Mouse (Mus musculus) lung, embryonic 14.5 days (tissue): ENCODE measurements around the gene Ninj2. TPM values are rescaled to one million over a fixed set of nuclear protein-coding genes. Genes with fewer than 3 reads are reported as not detected.

Experiments used
- ATAC-seq: fragments of 200-750 bp; cut with Nextera tagmentation; 2 replicates; pipeline ENCODE4 v1.8.0; 2017; ENCODE audit warnings: mild to moderate bottlenecking, moderate TSS enrichment, moderate library complexity; ENCODE audit not compliant: insufficient read depth
- DNase-seq: peaks from one replicate; pipeline ENCODE4 v3.0.0-alpha.2; 2015
- H3K27ac ChIP-seq: fragments of 300-500 bp; sonication (generic); 2 replicates; pipeline ENCODE4 v1.5.1; 2014; ENCODE audit warnings: low read depth, mild to moderate bottlenecking, moderate library complexity
- H3K27me3 ChIP-seq: fragments of 300-500 bp; sonication (generic); 2 replicates; pipeline ENCODE4 v1.6.1; 2014; ENCODE audit warnings: low read length, control low read depth; ENCODE audit not compliant: insufficient read depth
- H3K36me3 ChIP-seq: fragments of 300-500 bp; sonication (generic); 2 replicates; pipeline ENCODE4 v1.6.1; 2014; ENCODE audit warnings: control low read depth; ENCODE audit not compliant: insufficient read depth
- H3K4me1 ChIP-seq: fragments of 300-500 bp; sonication (generic); 2 replicates; pipeline ENCODE4 v1.6.1; 2014; ENCODE audit warnings: antibody characterized with exemption, control low read depth; ENCODE audit not compliant: insufficient read depth
- H3K4me2 ChIP-seq: fragments of 300-500 bp; sonication (generic); 2 replicates; pipeline ENCODE4 v1.6.1; 2014; ENCODE audit warnings: mild to moderate bottlenecking
- H3K4me3 ChIP-seq: fragments of 300-500 bp; sonication (generic); 2 replicates; pipeline ENCODE4 v1.5.1; 2014; ENCODE audit warnings: low read depth, low read length
- H3K9ac ChIP-seq: fragments of 300-500 bp; sonication (generic); 2 replicates; pipeline ENCODE4 v1.6.1; 2014
- H3K9me3 ChIP-seq: fragments of 300-500 bp; sonication (generic); 2 replicates; pipeline ENCODE4 v1.6.1; 2016; ENCODE audit warnings: low read depth, low read length, control low read depth
- CTCF ChIP-seq: IDR thresholded peaks from 2 replicates; pipeline ENCODE4 v1.5.1; 2016; ENCODE audit warnings: antibody characterized with exemption, low read depth
- WGBS: fragments of 180-500 bp; shearing (Covaris S2); extraction: QIAGEN DNeasy Blood & Tissue Kit; methylation state at CpG from one replicate; pipeline ENCODE4 v1.1.7; 2014; 5-methylcytosine and 5-hydroxymethylcytosine counted together
- polyA plus RNA-seq: library from polyadenylated mRNA; unstranded; fragments of >200 nt; fragmentation: Nextera tagmentation; extraction: Ambion mirVana; gene quantifications from 2 replicates; pipeline ENCODE4 v1.2.1, GENCODE M21; 2014

Ninj2 gene
- polyA plus RNA-seq, 1 experiment from 2014 or later, result 0.30 TPM

DNA sequence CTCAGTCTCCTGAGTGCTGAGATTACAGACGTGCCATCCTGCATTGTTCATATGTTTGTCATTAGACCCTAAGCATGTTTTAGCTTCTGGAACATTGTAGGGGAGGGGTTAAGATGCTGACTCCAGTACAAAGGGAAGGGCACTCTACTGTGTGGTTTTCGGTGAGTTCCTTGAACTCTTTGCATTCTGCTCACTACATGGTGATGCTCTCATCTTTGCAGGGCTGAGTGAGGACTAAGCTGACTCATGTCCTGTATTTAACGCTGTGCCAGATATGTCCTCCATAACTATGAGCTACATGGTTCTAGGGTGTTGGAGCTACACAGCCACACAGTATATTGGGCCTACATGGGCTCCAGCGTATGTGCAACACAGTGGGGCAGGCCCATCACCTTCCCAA is 97.2 kb downstream of the Ninj2 start:
- Histone ChIP-seq H3K9ac (no peak overlapping the region), H3K36me3 (no peaks in the 10 kb centered on the region), H3K27me3 (no peaks in the 10 kb centered on the region), H3K27ac (no peak overlapping the region), H3K4me2 (no peak overlapping the region), H3K4me3 (no peak overlapping the region), H3K9me3 (no peaks in the 10 kb centered on the region), H3K4me1 (peaks cover 13% of the 10 kb centered on the region; the same call in 1 of the 2 replicates)
- WGBS, result 91% methylated on average over 4 of the region's 4 CpGs
- no peak for TF ChIP-seq CTCF
- no peak for ATAC-seq
- no peak for DNase-seq

DNA sequence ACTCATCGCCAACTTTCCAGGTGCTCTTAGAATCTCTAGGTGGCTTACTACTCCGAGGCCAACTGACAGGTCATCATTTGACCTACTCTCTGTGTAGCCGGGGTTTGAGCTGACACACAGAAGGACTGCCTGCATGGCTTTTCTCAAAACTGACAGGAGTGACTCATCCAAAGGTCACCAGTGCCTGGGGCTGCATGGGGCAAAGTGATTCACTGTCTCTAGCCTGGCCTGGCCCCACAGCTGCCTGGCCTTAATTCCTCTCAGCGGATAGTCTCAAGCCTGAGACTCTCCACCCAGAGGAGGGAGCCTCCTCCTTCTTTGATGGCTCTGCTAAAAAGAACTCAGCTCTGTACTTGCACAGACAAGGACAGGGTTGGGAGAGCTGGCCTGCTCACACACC is 97.8 kb downstream of the Ninj2 start:
- Histone ChIP-seq H3K4me2 (no peak overlapping the region), H3K9me3 (no peaks in the 10 kb centered on the region), H3K4me3 (no peak overlapping the region), H3K9ac (no peak overlapping the region), H3K4me1 (peaks cover 13% of the 10 kb centered on the region; the same call in 1 of the 2 replicates), H3K36me3 (no peaks in the 10 kb centered on the region), H3K27me3 (no peaks in the 10 kb centered on the region), H3K27ac (no peak overlapping the region)
- ATAC-seq (no peak), DNase-seq (no peak)
- no peak for TF ChIP-seq CTCF
- 64% methylated on average over 4 of the region's 4 CpGs for WGBS

- Histone ChIP-seq H3K9ac (no peak overlapping the region), H3K4me3 (no peak overlapping the region), H3K27ac (no peak overlapping the region), H3K27me3 (no peaks in the 10 kb centered on the region), H3K36me3 (no peaks in the 10 kb centered on the region), H3K4me1 (peaks cover 13% of the 10 kb centered on the region; the same call in 1 of the 2 replicates), H3K4me2 (no peak overlapping the region), H3K9me3 (no peaks in the 10 kb centered on the region)
- TF ChIP-seq CTCF, result no peak
- no peak for ATAC-seq
- 56% methylated on average over 7 of the region's 7 CpGs for WGBS
- no peak for DNase-seq
Observed at GRCm38 (mm10) chr6:120191396-120192170, 98.4 kb downstream of the Ninj2 start.

GRCm38 (mm10) chr6:120192211-120192870 is 99.2 kb downstream of the Ninj2 start:
- no peaks in the 10 kb centered on the region for H3K9me3 ChIP-seq
- no peak overlapping the region for H3K27ac ChIP-seq
- H3K4me3 ChIP-seq, result no peak overlapping the region
- no peak overlapping the region for H3K4me2 ChIP-seq
- peak; percentile 12; the same call in 1 of the 2 replicates for ATAC-seq
- no peaks in the 10 kb centered on the region for H3K36me3 ChIP-seq
- H3K4me1 ChIP-seq, result peaks cover 10% of the 10 kb centered on the region; the same call in 1 of the 2 replicates
- 30% methylated on average over 15 of the region's 15 CpGs for WGBS
- no peak for TF ChIP-seq CTCF
- H3K9ac ChIP-seq, result no peak overlapping the region
- no peaks in the 10 kb centered on the region for H3K27me3 ChIP-seq
- peak; percentile 54 for DNase-seq

- Histone ChIP-seq H3K27ac (no peak overlapping the region), H3K27me3 (no peaks in the 10 kb centered on the region), H3K9ac (no peak overlapping the region), H3K4me2 (no peak overlapping the region), H3K36me3 (no peaks in the 10 kb centered on the region), H3K4me1 (peaks cover 9% of the 10 kb centered on the region; the same call in 1 of the 2 replicates), H3K4me3 (no peak overlapping the region), H3K9me3 (no peaks in the 10 kb centered on the region)
- DNase-seq, result peak; percentile 86
- WGBS, result 19% methylated on average over 5 of the region's 5 CpGs
- peak; percentile 90 for TF ChIP-seq CTCF
- ATAC-seq, result no peak
Observed at GRCm38 (mm10) chr6:120193174-120193573, 100.0 kb downstream of the Ninj2 start.

DNA sequence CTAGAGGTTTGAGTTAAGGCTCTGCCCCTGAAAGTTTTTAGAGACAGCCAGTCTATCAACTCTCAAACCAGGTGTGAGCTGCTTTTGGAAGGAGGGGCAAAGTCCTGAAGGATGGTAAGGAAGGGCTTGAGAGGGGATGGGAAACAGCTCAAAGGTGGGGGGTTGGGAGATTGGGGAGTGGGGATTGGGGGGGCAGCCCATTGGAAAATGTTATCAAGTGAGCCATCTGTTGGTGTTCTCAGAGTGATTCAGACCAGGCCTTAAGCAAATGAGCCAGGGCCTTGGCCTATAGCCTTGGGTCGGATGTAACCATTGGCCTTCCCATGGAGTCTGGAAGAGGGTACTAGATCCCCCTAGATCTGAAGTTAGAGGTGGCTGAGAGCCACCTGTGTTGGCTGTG is 100.6 kb downstream of the Ninj2 start:
- H3K4me3 ChIP-seq, result no peak overlapping the region
- H3K36me3 ChIP-seq, result no peaks in the 10 kb centered on the region
- TF ChIP-seq CTCF, result no peak
- DNase-seq (no peak), ATAC-seq (no peak)
- H3K9ac ChIP-seq, result no peak overlapping the region
- no peak overlapping the region for H3K27ac ChIP-seq
- WGBS, result 56% methylated on average over 1 of the region's 1 CpGs
- H3K9me3 ChIP-seq, result no peaks in the 10 kb centered on the region
- no peak overlapping the region for H3K4me2 ChIP-seq
- peaks cover 3% of the 10 kb centered on the region; the same call in 1 of the 2 replicates for H3K4me1 ChIP-seq
- H3K27me3 ChIP-seq, result no peaks in the 10 kb centered on the region

GRCm38 (mm10) chr6:120194305-120194704 is 101.2 kb downstream of the Ninj2 start:
- Histone ChIP-seq H3K27me3 (no peaks in the 10 kb centered on the region), H3K36me3 (no peaks in the 10 kb centered on the region), H3K9ac (no peak overlapping the region), H3K4me2 (no peak overlapping the region), H3K4me1 (0 out of 2 replicates have a peak, but pooled peaks cover 3% of the 10 kb centered on the region), H3K27ac (peak overlapping the region; percentile 67; the same call in 1 of the 2 replicates), H3K4me3 (no peak overlapping the region), H3K9me3 (no peaks in the 10 kb centered on the region)
- WGBS, result 41% methylated on average over 10 of the region's 10 CpGs
- DNase-seq, result no peak
- ATAC-seq, result no peak
- TF ChIP-seq CTCF, result no peak
